Mouse (Mus musculus): ENCODE results near the gene Spen. TPM values are rescaled to one million over a fixed set of nuclear protein-coding genes. Genes with fewer than 3 reads are reported as not detected.

Gene Spen
- polyA plus RNA-seq, 1 experiment from 2014 or later: 12.5 TPM

DNA sequence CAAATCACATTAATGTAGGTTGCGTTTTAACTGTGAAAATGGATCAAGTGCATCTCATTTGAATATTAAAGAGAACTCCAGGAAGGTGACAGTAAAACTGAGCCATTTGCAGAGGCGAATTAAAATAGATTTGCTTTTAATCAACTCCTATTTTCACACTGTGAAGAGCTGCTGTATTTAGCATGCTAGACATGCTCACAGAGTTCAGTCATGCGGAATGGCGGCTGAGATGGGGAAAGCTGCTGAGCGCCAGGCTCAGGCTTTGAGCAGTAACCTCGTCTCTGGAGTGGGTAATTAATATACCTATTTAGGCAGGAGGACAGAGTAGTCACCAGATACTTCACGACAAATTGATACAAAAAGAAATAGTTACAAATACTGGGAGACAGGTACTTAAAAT, 3.5 kb upstream of the Spen start:
- DNase-seq (ENCODE audit: low spot score) (no peak), ATAC-seq (ENCODE audit: low read depth) (no peak)
- Histone ChIP-seq H3K4me1 (ENCODE audit: control insufficient read depth, insufficient read depth, low read length) (no peaks in the 10 kb centered on the region), H3K27me3 (replicated peaks; ENCODE audit: control insufficient read depth, insufficient read depth, low read length) (no peaks in the 10 kb centered on the region), H3K4me3 (ENCODE audit: low read depth, low read length) (no peak overlapping the region), H3K27ac (replicated peaks; ENCODE audit: low read depth, low read length) (no peak overlapping the region), H3K36me3 (ENCODE audit: control insufficient read depth, insufficient read depth, low read length) (no peaks in the 10 kb centered on the region), H3K9me3 (ENCODE audit: control insufficient read depth, low read length) (no peaks in the 10 kb centered on the region), H3K4me2 (ENCODE audit: low read depth, low read length) (no peak overlapping the region), H3K9ac (ENCODE audit: low read depth, low read length) (no peak overlapping the region)
- 45% methylated on average over 7 of the region's 7 CpGs for WGBS

DNA sequence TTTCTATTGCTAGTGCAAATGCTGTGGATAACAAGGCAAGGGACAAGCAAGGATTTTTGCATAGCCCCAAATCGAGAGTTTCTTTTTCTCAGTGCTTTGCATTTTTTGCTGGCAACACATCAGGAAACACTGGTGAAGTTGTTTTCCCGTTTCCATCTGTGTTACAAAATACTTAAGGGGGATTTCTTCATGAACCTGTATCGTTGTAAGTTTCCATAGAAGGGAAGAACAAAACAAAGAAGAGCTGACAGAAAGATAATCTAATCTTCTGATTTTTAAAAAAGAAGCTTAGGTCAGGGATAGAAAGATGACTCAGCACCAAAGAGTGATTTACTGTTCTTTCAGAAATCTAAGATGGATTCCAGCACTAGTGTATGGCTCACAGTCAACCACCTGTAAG, 2.4 kb upstream of the Spen start:
- H3K9ac ChIP-seq (ENCODE audit: low read depth, low read length): no peak overlapping the region
- 67% methylated on average over 3 of the region's 3 CpGs for WGBS
- ATAC-seq (ENCODE audit: low read depth): no peak
- H3K4me1 ChIP-seq (ENCODE audit: control insufficient read depth, insufficient read depth, low read length): no peaks in the 10 kb centered on the region
- H3K4me3 ChIP-seq (ENCODE audit: low read depth, low read length): no peak overlapping the region
- H3K36me3 ChIP-seq (ENCODE audit: control insufficient read depth, insufficient read depth, low read length): no peaks in the 10 kb centered on the region
- H3K9me3 ChIP-seq (ENCODE audit: control insufficient read depth, low read length): no peaks in the 10 kb centered on the region
- H3K27me3 ChIP-seq (replicated peaks; ENCODE audit: control insufficient read depth, insufficient read depth, low read length): no peaks in the 10 kb centered on the region
- H3K4me2 ChIP-seq (ENCODE audit: low read depth, low read length): no peak overlapping the region
- no peak overlapping the region for H3K27ac ChIP-seq (replicated peaks; ENCODE audit: low read depth, low read length)
- DNase-seq (ENCODE audit: low spot score): no peak

DNA sequence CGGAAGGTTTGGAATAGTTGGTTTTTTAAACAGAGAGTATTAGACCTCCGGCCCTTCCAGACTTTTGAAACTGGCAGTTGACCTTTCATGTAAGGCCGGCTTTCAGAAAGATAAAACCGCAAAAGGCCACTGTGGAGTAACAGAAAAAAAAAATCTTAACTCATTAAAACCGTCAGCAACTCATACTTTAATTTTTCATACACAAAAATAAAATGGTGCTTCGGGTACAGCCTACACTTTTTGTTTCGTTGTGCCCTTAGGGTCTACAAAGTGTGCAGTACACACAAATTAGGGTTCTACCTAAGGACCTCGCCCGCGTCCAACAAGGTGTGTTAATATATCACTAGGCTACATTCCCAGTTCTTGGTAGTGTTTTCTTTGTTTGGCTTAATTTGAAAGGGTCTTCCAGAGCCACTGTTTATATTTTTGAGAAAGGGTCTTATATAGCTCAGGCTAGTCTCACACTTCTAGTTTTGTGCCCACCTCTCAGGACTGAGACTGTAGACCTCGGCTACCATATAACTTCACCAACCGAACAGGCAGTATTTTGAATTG, 893 bp upstream of the Spen start:
- ATAC-seq (ENCODE audit: low read depth) (no peak), DNase-seq (ENCODE audit: low spot score) (no peak)
- Histone ChIP-seq H3K27me3 (replicated peaks; ENCODE audit: control insufficient read depth, insufficient read depth, low read length) (no peaks in the 10 kb centered on the region), H3K4me3 (ENCODE audit: low read depth, low read length) (peak overlapping the region; percentile 90), H3K4me1 (ENCODE audit: control insufficient read depth, insufficient read depth, low read length) (peaks cover 7% of the 10 kb centered on the region; the same call in 1 of the 2 replicates), H3K36me3 (ENCODE audit: control insufficient read depth, insufficient read depth, low read length) (no peaks in the 10 kb centered on the region), H3K9ac (ENCODE audit: low read depth, low read length) (peak overlapping the region; percentile 94), H3K4me2 (ENCODE audit: low read depth, low read length) (peak overlapping the region; percentile 91), H3K27ac (replicated peaks; ENCODE audit: low read depth, low read length) (peak overlapping the region; percentile 98), H3K9me3 (ENCODE audit: control insufficient read depth, low read length) (no peaks in the 10 kb centered on the region)
- WGBS: 41% methylated on average over 12 of the region's 12 CpGs

DNA sequence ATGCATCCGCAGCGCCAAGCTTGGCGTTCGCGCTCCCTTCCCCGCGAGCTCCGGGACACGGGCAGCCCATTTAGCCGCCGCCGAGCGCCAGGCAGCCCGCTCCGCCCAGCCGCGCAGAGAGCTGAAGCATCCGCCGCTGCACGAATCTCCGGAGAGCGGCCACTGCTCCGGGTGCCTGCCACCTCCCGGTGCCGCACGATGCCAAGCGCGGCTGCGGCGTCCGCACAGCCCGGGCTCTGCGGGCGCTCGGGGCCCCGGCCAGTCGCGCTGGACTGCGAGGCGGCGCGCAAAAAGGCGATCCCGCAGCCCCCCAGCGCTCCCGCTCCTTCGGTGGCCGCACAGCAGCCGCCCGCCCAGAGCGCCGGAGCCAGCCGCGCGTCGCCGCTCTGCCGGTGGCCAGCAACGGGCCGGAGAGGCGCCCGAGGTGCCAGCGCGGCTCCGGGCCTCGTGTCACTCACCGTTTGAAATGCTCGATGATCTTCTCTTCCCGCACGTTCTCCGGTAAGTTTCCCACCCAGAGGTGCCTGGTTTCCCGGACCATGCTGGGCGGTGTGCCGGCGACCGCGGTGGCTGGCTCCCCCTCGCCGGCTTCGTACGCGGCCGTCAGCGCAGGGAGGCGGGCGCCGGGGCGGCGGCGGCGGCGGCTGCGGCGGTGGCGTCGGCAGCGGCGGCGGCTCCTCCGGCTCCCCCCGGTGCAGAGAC, 540 bp downstream of the Spen start:
- ATAC-seq (ENCODE audit: low read depth) (peak; percentile 1; the same call in 1 of the 2 replicates), DNase-seq (ENCODE audit: low spot score) (no peak)
- Histone ChIP-seq H3K4me3 (ENCODE audit: low read depth, low read length) (peak overlapping the region; percentile 90), H3K27ac (replicated peaks; ENCODE audit: low read depth, low read length) (peak overlapping the region; percentile 98), H3K4me1 (ENCODE audit: control insufficient read depth, insufficient read depth, low read length) (peaks cover 11% of the 10 kb centered on the region; the same call in 1 of the 2 replicates), H3K9me3 (ENCODE audit: control insufficient read depth, low read length) (no peaks in the 10 kb centered on the region), H3K36me3 (ENCODE audit: control insufficient read depth, insufficient read depth, low read length) (no peaks in the 10 kb centered on the region), H3K9ac (ENCODE audit: low read depth, low read length) (peak overlapping the region; percentile 94), H3K4me2 (ENCODE audit: low read depth, low read length) (peak overlapping the region; percentile 91), H3K27me3 (replicated peaks; ENCODE audit: control insufficient read depth, insufficient read depth, low read length) (no peaks in the 10 kb centered on the region)
- WGBS: 1% methylated on average over 19 of the region's 101 CpGs

DNA sequence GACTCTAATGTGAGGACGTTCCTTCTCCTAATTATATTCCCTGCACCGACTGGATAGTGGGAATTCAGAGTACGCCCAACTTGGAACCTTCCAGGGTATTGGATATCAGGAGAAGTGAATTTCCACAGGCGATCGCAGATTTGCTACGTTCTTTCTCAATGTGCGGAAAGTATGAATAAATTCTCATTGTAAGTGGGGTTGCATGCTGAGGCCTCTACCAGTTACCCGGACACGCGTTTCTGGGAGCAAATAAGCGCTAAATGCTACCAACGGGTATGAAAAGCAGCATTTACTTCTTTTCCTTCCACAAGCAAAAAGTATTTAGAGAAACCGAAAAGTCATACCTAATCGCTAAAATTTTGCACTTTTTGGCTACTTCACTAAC, 1.2 kb downstream of the Spen start:
- H3K9me3 ChIP-seq (ENCODE audit: control insufficient read depth, low read length): no peaks in the 10 kb centered on the region
- 0% methylated on average over 14 of the region's 14 CpGs for WGBS
- H3K9ac ChIP-seq (ENCODE audit: low read depth, low read length): peak overlapping the region; percentile 94
- peaks cover 11% of the 10 kb centered on the region; the same call in 1 of the 2 replicates for H3K4me1 ChIP-seq (ENCODE audit: control insufficient read depth, insufficient read depth, low read length)
- peak overlapping the region; percentile 98 for H3K27ac ChIP-seq (replicated peaks; ENCODE audit: low read depth, low read length)
- no peak for ATAC-seq (ENCODE audit: low read depth)
- H3K36me3 ChIP-seq (ENCODE audit: control insufficient read depth, insufficient read depth, low read length): no peaks in the 10 kb centered on the region
- no peak for DNase-seq (ENCODE audit: low spot score)
- H3K4me2 ChIP-seq (ENCODE audit: low read depth, low read length): peak overlapping the region; percentile 91
- no peaks in the 10 kb centered on the region for H3K27me3 ChIP-seq (replicated peaks; ENCODE audit: control insufficient read depth, insufficient read depth, low read length)
- peak overlapping the region; percentile 90 for H3K4me3 ChIP-seq (ENCODE audit: low read depth, low read length)

DNA sequence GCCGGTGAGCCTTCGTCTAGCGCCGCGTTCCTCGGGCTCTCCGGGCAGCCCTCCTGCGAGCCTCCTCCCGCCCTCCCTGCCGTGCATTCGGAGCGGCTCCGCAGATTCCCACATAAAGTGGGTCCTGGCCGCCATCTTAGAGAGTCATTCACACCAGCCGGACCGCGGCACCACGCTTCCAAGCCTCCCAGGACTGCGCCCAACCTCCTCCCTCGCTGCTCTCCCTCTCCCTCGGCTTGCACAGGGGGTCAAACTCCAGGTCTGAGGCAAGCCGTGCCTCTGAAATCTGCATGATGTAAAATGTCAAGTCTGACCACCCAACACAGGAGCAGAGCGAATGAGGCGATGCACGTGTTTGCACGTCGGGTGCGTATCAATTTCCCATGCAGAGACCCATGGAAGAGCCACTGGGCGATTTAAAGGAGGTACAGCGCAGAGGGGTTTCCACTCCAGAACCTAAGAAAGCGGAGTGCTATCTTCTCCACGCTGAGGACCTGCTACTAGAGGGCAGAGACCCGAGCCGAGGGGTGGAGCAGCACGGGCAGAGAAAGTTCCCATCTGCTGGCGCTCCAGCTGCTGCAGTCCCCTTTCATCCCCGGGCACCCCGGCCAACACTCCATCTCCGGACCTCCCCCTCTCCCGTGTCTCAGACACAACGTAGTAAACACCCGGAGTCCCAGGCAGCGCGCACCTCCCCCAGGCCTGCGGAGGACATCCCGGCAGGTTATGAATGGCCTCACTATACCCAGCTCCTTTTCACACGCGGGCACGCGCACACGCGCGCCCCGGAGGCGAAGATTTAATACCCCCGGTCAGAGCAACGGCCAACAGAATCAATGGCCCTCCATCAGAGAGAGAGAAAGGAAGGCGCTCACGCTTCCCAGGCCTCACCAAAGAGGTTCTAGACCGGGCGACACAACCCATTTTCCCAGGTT, 1.8 kb downstream of the Spen start:
- Histone ChIP-seq H3K36me3 (ENCODE audit: control insufficient read depth, insufficient read depth, low read length) (no peaks in the 10 kb centered on the region), H3K27me3 (replicated peaks; ENCODE audit: control insufficient read depth, insufficient read depth, low read length) (no peaks in the 10 kb centered on the region), H3K9ac (ENCODE audit: low read depth, low read length) (peak overlapping the region; percentile 94), H3K4me1 (ENCODE audit: control insufficient read depth, insufficient read depth, low read length) (peaks cover 11% of the 10 kb centered on the region; the same call in 1 of the 2 replicates), H3K27ac (replicated peaks; ENCODE audit: low read depth, low read length) (peak overlapping the region; percentile 98), H3K9me3 (ENCODE audit: control insufficient read depth, low read length) (no peaks in the 10 kb centered on the region), H3K4me3 (ENCODE audit: low read depth, low read length) (peak overlapping the region; percentile 90), H3K4me2 (ENCODE audit: low read depth, low read length) (peak overlapping the region; percentile 91)
- peak; percentile 77 for DNase-seq (ENCODE audit: low spot score)
- under 1% methylated on average over 52 of the region's 61 CpGs for WGBS
- peak; percentile 41 for ATAC-seq (ENCODE audit: low read depth)

DNA sequence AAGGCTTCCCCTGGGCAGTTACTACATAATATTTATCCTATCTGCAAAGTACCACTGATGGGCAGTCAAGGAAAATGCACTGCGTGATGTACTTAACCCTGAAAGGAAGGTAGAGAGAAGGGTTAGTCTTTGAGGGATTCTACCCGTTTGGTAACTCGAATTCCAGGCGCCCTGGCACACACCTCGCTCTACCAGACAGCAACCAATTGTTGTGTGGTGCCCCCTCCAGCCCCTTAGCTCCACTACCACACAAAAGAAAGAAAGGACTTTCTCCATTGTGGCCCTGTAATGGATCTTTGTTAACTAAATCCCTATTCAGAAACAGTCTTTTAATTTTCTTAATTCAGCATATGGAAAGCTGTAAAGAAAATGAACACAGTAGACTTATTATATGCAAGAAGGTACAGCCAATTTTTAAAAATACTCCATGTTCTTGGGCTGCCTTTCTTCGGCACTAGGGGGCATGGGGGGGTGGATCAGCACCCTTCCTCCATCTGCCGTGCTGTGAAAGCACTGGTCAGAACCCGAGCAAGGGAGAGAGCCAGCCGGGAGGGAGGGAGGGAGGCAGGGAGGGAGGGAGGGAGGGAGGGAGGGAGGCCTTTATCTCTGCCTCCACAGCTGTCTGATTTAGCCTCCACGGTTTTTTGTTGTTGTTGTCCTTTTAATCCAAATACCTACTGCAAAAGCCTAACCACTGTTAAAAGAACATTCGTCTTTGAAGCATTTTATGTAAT, 3.3 kb downstream of the Spen start:
- H3K4me2 ChIP-seq (ENCODE audit: low read depth, low read length): peak overlapping the region; percentile 91
- H3K4me3 ChIP-seq (ENCODE audit: low read depth, low read length): peak overlapping the region; percentile 90
- ATAC-seq (ENCODE audit: low read depth) (no peak), DNase-seq (ENCODE audit: low spot score) (peak; percentile 81)
- H3K36me3 ChIP-seq (ENCODE audit: control insufficient read depth, insufficient read depth, low read length): no peaks in the 10 kb centered on the region
- no peak overlapping the region; the same call in 1 of the 2 replicates for H3K9ac ChIP-seq (ENCODE audit: low read depth, low read length)
- no peaks in the 10 kb centered on the region for H3K27me3 ChIP-seq (replicated peaks; ENCODE audit: control insufficient read depth, insufficient read depth, low read length)
- H3K27ac ChIP-seq (replicated peaks; ENCODE audit: low read depth, low read length): 0 out of 2 replicates have a peak overlapping the region, but pooled peaks have one; percentile 98
- no peaks in the 10 kb centered on the region for H3K9me3 ChIP-seq (ENCODE audit: control insufficient read depth, low read length)
- peaks cover 11% of the 10 kb centered on the region; the same call in 1 of the 2 replicates for H3K4me1 ChIP-seq (ENCODE audit: control insufficient read depth, insufficient read depth, low read length)
- 22% methylated on average over 10 of the region's 11 CpGs for WGBS

DNA sequence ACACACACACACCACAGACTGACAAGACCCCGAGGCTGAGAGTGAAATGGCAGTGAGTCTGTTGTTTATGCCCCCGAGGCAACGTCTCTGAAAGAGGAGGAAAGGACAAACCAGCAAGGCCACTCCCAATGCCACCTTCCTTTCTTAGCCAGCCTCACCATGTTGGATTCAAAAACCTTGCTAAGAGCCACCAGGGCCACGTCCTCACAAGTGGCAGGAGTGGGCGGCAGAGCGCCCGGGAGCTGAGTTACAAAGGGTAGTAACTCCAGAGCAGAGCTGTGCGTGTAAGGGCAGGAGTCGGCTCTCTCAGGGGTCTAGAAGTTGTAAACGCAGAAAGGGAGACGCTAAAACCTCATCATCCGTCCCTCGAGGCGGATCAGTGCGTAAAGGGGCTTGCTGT, 7.4 kb downstream of the Spen start:
- Histone ChIP-seq H3K4me3 (ENCODE audit: low read depth, low read length) (no peak overlapping the region), H3K4me1 (ENCODE audit: control insufficient read depth, insufficient read depth, low read length) (peaks cover 11% of the 10 kb centered on the region; the same call in 1 of the 2 replicates), H3K4me2 (ENCODE audit: low read depth, low read length) (no peak overlapping the region), H3K27ac (replicated peaks; ENCODE audit: low read depth, low read length) (no peak overlapping the region), H3K27me3 (replicated peaks; ENCODE audit: control insufficient read depth, insufficient read depth, low read length) (no peaks in the 10 kb centered on the region), H3K9me3 (ENCODE audit: control insufficient read depth, low read length) (no peaks in the 10 kb centered on the region), H3K36me3 (ENCODE audit: control insufficient read depth, insufficient read depth, low read length) (no peaks in the 10 kb centered on the region), H3K9ac (ENCODE audit: low read depth, low read length) (no peak overlapping the region)
- ATAC-seq (ENCODE audit: low read depth) (no peak), DNase-seq (ENCODE audit: low spot score) (no peak)
- 72% methylated on average over 15 of the region's 15 CpGs for WGBS

Measured in embryonic facial prominence, embryonic 14.5 days (tissue).